Mouse (Mus musculus) intestine, embryonic 16.5 days (tissue): ENCODE results near the gene Sema4g. TPM values are rescaled to one million over a fixed set of nuclear protein-coding genes. Genes with fewer than 3 reads are reported as not detected.

Experiments used
- ATAC-seq: fragments of 200-750 bp; cut with Nextera tagmentation; 2 replicates; pipeline ENCODE4 v1.8.0; 2017; ENCODE audit warnings: moderate TSS enrichment, moderate library complexity
- H3K27ac ChIP-seq: fragments of 300-500 bp; sonication (generic); 2 replicates; pipeline ENCODE4 v1.5.1; 2014; ENCODE audit warnings: mild to moderate bottlenecking, low read length
- H3K27me3 ChIP-seq: fragments of 300-500 bp; sonication (generic); replicated peaks from 2 replicates; pipeline ENCODE4 v1.6.1; 2014; ENCODE audit warnings: low read length, control low read depth, mixed read lengths; ENCODE audit not compliant: control insufficient read depth, insufficient read depth
- H3K36me3 ChIP-seq: fragments of 300-500 bp; sonication (generic); 2 replicates; pipeline ENCODE4 v1.6.1; 2014; ENCODE audit warnings: low read length, control low read depth; ENCODE audit not compliant: control insufficient read depth, insufficient read depth
- H3K4me1 ChIP-seq: fragments of 300-500 bp; sonication (generic); 2 replicates; pipeline ENCODE4 v1.6.1; 2014; ENCODE audit warnings: low read length, control low read depth, mixed read lengths; ENCODE audit not compliant: control insufficient read depth, insufficient read depth
- H3K4me2 ChIP-seq: fragments of 300-500 bp; sonication (generic); 2 replicates; pipeline ENCODE4 v1.6.1; 2014; ENCODE audit warnings: low read depth, low read length, control low read depth
- H3K4me3 ChIP-seq: fragments of 300-500 bp; sonication (generic); 2 replicates; pipeline ENCODE4 v1.5.1; 2014; ENCODE audit warnings: mild to moderate bottlenecking, low read length
- H3K9ac ChIP-seq: fragments of 300-500 bp; sonication (generic); 2 replicates; pipeline ENCODE4 v1.6.1; 2014; ENCODE audit warnings: low read depth, low read length
- H3K9me3 ChIP-seq: fragments of 300-500 bp; sonication (generic); 2 replicates; pipeline ENCODE4 v1.6.1; 2016; ENCODE audit warnings: low read length, control low read depth; ENCODE audit not compliant: control insufficient read depth
- WGBS: fragments of 180-500 bp; shearing (Covaris S2); extraction: QIAGEN DNeasy Blood & Tissue Kit; methylation state at CpG from one replicate; pipeline ENCODE4 v1.1.7; 2014; 5-methylcytosine and 5-hydroxymethylcytosine counted together
- polyA plus RNA-seq: library from polyadenylated mRNA; unstranded; fragments of >200 nt; fragmentation: Nextera tagmentation; extraction: Ambion mirVana; gene quantifications from 2 replicates; pipeline ENCODE4 v1.2.1, GENCODE M21; 2015

The Sema4g gene
- polyA plus RNA-seq, 1 experiment from 2014 or later: 21.1 TPM

- no peak overlapping the region for H3K4me3 ChIP-seq
- H3K9me3 ChIP-seq: no peaks in the 10 kb centered on the region
- H3K27ac ChIP-seq: no peak overlapping the region
- H3K36me3 ChIP-seq: peaks cover 13% of the 10 kb centered on the region
- 89% methylated on average over 8 of the region's 8 CpGs for WGBS
- H3K9ac ChIP-seq: no peak overlapping the region
- ATAC-seq: no peak
- H3K27me3 ChIP-seq: no peaks in the 10 kb centered on the region
- H3K4me1 ChIP-seq: peaks cover 33% of the 10 kb centered on the region
- no peak overlapping the region for H3K4me2 ChIP-seq
Observed at GRCm38 (mm10) chr19:45012219-45012618, 23.3 kb downstream of the Sema4g start.

GRCm38 (mm10) chr19:45012636-45013035, 23.7 kb downstream of the Sema4g start:
- peaks cover 30% of the 10 kb centered on the region for H3K4me1 ChIP-seq
- no peak overlapping the region for H3K27ac ChIP-seq
- H3K9ac ChIP-seq: no peak overlapping the region

GRCm38 (mm10) chr19:45013581-45014225, 24.8 kb downstream of the Sema4g start:
- Histone ChIP-seq H3K27ac (peak overlapping the region; percentile 100), H3K36me3 (peaks cover 13% of the 10 kb centered on the region), H3K9ac (peak overlapping the region; percentile 31), H3K4me3 (peak overlapping the region; percentile 8), H3K4me2 (peak overlapping the region; percentile 93), H3K9me3 (no peaks in the 10 kb centered on the region), H3K27me3 (no peaks in the 10 kb centered on the region), H3K4me1 (peaks cover 27% of the 10 kb centered on the region)
- ATAC-seq: no peak
- 42% methylated on average over 6 of the region's 6 CpGs for WGBS

More at GRCm38 (mm10) chr19:45012636-45013035, 23.7 kb downstream of the Sema4g start:
- Histone ChIP-seq H3K36me3 (peaks cover 13% of the 10 kb centered on the region), H3K4me2 (no peak overlapping the region), H3K27me3 (no peaks in the 10 kb centered on the region), H3K4me3 (no peak overlapping the region), H3K9me3 (no peaks in the 10 kb centered on the region)
- ATAC-seq: no peak
- WGBS: 39% methylated on average over 6 of the region's 6 CpGs

DNA sequence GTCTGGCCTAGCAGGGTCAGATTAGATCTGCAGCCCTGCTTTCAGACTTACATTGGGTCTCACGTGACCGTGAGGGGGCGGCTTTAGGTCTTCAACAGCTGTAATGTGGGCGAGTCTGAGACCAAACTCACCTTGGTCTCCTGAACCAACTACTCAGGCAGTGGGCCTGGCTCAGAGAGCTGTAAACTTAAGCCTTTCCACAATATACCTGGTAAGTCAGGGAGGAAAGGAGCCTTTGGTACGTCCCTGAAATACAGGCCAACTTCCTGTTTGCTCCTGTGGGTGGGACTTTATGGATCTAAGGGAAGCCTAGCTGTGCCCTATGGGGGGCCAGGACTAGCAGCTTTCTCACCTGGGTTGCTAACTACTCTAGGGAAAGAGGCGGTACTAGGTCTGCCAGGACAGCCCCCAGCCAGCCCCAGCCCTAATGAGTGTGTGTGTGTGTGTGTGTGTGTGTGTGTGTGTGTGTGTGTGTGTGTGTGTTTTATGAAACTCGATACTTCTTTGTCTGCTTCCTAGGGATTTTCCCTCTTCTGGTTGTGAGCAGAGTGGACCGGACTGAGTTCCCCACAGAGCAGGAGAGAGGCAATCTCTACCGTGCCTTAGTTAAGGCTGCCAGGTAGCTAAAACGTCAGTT, 25.6 kb downstream of the Sema4g start, which contains the start of gene Lzts2:
TSS of gene Lzts2 (plus strand) at position 80 of the 637 bp plus-strand sequence.
- peak within 1 kb of the TSS; percentile 100 for H3K27ac ChIP-seq
- peak within 1 kb of the TSS; percentile 76 for H3K4me3 ChIP-seq
- no peaks in the 10 kb centered on the region for H3K27me3 ChIP-seq
- peaks cover 13% of the 10 kb centered on the region for H3K36me3 ChIP-seq
- H3K4me2 ChIP-seq: peak within 1 kb of the TSS; percentile 93
- WGBS: 4% methylated on average over 10 of the region's 10 CpGs
- H3K9me3 ChIP-seq: no peaks in the 10 kb centered on the region
- peaks cover 33% of the 10 kb centered on the region for H3K4me1 ChIP-seq
- peak; percentile 62 for ATAC-seq
- H3K9ac ChIP-seq: peak within 1 kb of the TSS; percentile 92

DNA sequence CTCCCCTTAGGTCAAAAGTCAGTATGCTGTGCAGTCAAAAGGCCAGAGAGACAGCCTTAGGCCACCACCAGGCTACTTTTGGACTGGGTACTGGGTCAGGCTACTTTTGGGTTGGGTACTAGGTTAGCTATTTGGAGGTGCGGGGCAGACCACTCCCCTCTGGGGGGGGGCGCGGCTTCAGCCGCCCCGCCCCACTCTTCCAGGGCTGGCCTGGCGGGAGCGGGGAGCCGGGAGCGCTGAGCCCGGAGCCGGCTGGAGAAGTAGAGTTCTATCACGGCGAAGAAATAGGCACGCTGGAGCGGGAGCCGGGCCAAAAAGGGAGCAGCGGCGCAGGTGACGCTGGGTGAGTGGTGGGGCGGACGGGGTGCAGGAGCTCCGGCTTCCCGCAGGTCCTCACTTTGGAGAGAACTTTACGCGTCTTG, 26.1 kb downstream of the Sema4g start:
- peak overlapping the region; percentile 93 for H3K4me2 ChIP-seq
- peak overlapping the region; percentile 92 for H3K9ac ChIP-seq
- H3K4me1 ChIP-seq: peaks cover 38% of the 10 kb centered on the region
- peak overlapping the region; percentile 76 for H3K4me3 ChIP-seq
- no peaks in the 10 kb centered on the region for H3K27me3 ChIP-seq
- under 1% methylated on average over 25 of the region's 25 CpGs for WGBS
- no peaks in the 10 kb centered on the region for H3K9me3 ChIP-seq
- H3K27ac ChIP-seq: peak overlapping the region; percentile 100
- H3K36me3 ChIP-seq: peaks cover 10% of the 10 kb centered on the region
- peak; percentile 32 for ATAC-seq

GRCm38 (mm10) chr19:45015518-45016281, 26.8 kb downstream of the Sema4g start:
- Histone ChIP-seq H3K9me3 (no peaks in the 10 kb centered on the region), H3K27me3 (no peaks in the 10 kb centered on the region), H3K4me3 (peak overlapping the region; percentile 76), H3K4me2 (peak overlapping the region; percentile 93), H3K4me1 (peaks cover 46% of the 10 kb centered on the region), H3K9ac (peak overlapping the region; percentile 92), H3K36me3 (peaks cover 3% of the 10 kb centered on the region; the same call in 1 of the 2 replicates), H3K27ac (peak overlapping the region; percentile 100)
- ATAC-seq: peak; percentile 15; the same call in 1 of the 2 replicates
- under 1% methylated on average over 34 of the region's 34 CpGs for WGBS

- 2% methylated on average over 18 of the region's 18 CpGs for WGBS
- Histone ChIP-seq H3K36me3 (0 out of 2 replicates have a peak, but pooled peaks cover under 1% of the 10 kb centered on the region), H3K27ac (peak overlapping the region; percentile 100), H3K4me1 (peaks cover 53% of the 10 kb centered on the region), H3K27me3 (no peaks in the 10 kb centered on the region), H3K4me3 (peak overlapping the region; percentile 76), H3K9ac (peak overlapping the region; percentile 92), H3K9me3 (no peaks in the 10 kb centered on the region), H3K4me2 (peak overlapping the region; percentile 93)
- ATAC-seq: peak; percentile 26
Observed at GRCm38 (mm10) chr19:45016341-45017215, 27.7 kb downstream of the Sema4g start.

DNA sequence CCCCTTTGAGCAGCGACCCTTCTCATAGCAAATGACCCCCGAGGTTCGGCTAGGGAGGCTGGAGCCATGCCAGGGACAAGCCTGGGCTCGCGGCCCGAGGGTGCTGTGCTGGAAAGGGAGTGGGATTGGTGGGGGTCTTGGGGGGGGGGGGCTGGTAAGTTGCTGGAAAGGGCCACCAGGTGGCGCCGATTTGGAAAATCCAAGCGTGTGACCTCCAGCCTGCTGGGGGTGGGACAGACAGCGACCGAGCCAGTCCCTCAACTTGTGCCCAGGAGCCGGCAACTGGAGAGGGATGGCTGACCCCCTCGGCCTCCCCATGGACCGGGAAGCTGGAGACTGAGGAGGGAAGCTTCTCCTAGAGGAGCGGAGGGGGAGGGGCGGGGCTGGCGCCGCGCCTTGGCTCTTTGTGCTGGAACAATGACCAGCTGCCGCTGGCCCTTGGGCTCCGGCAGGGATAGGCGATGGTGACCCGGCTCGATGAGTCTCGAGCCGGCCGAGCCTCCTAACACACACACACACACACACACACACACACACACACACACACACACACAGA, 28.4 kb downstream of the Sema4g start:
- peak overlapping the region; percentile 93 for H3K4me2 ChIP-seq
- H3K27me3 ChIP-seq: no peaks in the 10 kb centered on the region
- peak; percentile 29 for ATAC-seq
- H3K4me3 ChIP-seq: peak overlapping the region; percentile 76
- WGBS: 0% methylated on average over 22 of the region's 27 CpGs
- H3K36me3 ChIP-seq: 0 out of 2 replicates have a peak, but pooled peaks cover 3% of the 10 kb centered on the region
- peak overlapping the region; percentile 92 for H3K9ac ChIP-seq
- peak overlapping the region; percentile 100 for H3K27ac ChIP-seq
- peaks cover 55% of the 10 kb centered on the region for H3K4me1 ChIP-seq
- H3K9me3 ChIP-seq: no peaks in the 10 kb centered on the region
